Mouse (Mus musculus): Measurements from ENCODE around the gene Itprip.
A peak's percentile ranks its signal among the peaks of the same experiment; 100 is the strongest.

DNA sequence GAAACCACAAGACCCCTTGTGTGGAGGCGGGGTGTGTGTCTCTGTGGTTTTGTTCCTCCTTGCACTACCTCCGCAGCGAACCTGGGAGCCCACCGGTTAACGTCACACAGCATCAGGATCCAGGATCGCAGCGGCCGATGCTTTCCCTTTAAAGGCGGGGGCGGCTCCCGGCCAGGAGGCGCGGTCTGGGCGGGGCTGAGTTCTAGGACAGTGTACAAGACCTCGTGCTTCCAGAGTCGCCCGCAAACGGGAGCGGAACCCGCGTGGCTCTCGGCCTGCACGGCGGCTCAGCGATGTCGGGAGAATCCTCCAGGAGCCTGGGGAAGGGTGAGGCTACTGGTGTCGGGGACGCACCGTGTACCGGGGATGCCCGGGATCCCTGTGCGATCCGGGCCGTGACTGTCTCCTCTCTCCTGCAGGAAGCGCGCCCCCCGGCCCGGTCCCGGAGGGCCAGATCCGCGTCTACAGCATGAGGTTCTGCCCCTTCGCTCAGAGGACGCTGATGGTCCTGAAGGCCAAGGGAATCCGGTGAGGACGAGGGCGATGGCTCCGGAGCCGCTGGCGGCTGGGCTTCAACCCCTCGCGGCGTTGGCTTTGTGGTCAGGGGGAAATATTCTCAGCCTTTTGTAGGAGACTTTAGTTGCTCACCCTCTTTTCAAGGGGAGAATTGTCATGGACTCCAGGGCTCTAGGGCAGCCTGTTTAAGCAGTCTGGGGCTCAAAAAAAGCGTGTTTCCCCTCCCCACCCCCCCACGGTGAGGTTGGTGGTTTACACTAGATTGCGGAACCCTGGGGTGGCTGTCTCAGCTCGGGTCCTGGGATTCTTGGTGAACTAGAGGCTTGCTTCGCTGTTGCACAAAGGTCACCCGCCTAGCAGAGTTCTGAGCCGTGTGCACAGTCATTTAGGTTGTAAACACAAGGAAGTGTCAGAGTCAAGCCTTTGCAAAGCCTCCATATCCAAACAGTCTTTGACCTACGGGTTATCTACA lies 64.0 kb downstream of the Itprip start, which contains the start of gene Gsto1:
- TF ChIP-seq POLR2A (IDR thresholded peaks at IDR 0.05; ENCODE audit: low read depth, low read length) (peak; percentile 75), CTCF (conservative IDR thresholded peaks at IDR 0.05; ENCODE audit: insufficient read depth, insufficient read length, low read depth, low read length) (no peak)
